Mouse (Mus musculus) testis, adult 2 months (tissue): ENCODE data around the gene Gm5105.

ENCODE experiments used
- CTCF ChIP-seq: fragments of 200-500 bp; IDR thresholded peaks from 2 replicates; pipeline ENCODE4 v1.5.1; 2012; ENCODE audit warnings: low read depth, mild to moderate bottlenecking, inconsistent platforms, low read length, moderate library complexity; ENCODE audit not compliant: control insufficient read depth, insufficient read depth, insufficient replicate concordance
- POLR2A ChIP-seq: fragments of 200-500 bp; IDR thresholded peaks from 2 replicates; pipeline ENCODE4 v1.6.1; 2012; ENCODE audit warnings: low read depth, mild to moderate bottlenecking, inconsistent platforms, low read length, moderate library complexity; ENCODE audit not compliant: control insufficient read depth

GRCm38 (mm10) chr3:138078701-138079100, 11.5 kb upstream of the Gm5105 start:
- TF ChIP-seq POLR2A (no peak), CTCF (no peak)
